Mouse (Mus musculus): Measurements from ENCODE around the gene Spaca4. TPM values are rescaled to one million over a fixed set of nuclear protein-coding genes. Genes with fewer than 3 reads are reported as not detected.

Gene Spaca4
- polyA plus RNA-seq, 1 experiment: not detected

- 82% methylated on average over 9 of the region's 9 CpGs for WGBS
- Histone ChIP-seq H3K4me1 (ENCODE audit: control insufficient read depth, insufficient read depth, low read length) (no peaks in the 10 kb centered on the region), H3K27ac (ENCODE audit: control insufficient read depth, insufficient read depth, low read depth, low read length, poor library complexity) (no peak overlapping the region; the same call in 1 of the 2 replicates), H3K4me3 (replicated peaks; ENCODE audit: control insufficient read depth, low read depth, low read length) (no peak overlapping the region)
- no peak for TF ChIP-seq CTCF (IDR thresholded peaks at IDR 0.05; ENCODE audit: control insufficient read depth, insufficient read depth, low read length)
Observed at GRCm38 (mm10) chr7:45725151-45725550, 462 bp downstream of the Spaca4 start.

- 88% methylated on average over 14 of the region's 14 CpGs for WGBS
- no peak overlapping the region for H3K27ac ChIP-seq (ENCODE audit: control insufficient read depth, insufficient read depth, low read depth, low read length, poor library complexity)
- no peak overlapping the region for H3K4me3 ChIP-seq (replicated peaks; ENCODE audit: control insufficient read depth, low read depth, low read length)
- TF ChIP-seq POLR2A (IDR thresholded peaks at IDR 0.05; ENCODE audit: borderline replicate concordance, control insufficient read depth, low read depth, low read length) (no peak), CTCF (IDR thresholded peaks at IDR 0.05; ENCODE audit: control insufficient read depth, insufficient read depth, low read length) (no peak)
- H3K4me1 ChIP-seq (ENCODE audit: control insufficient read depth, insufficient read depth, low read length): no peaks in the 10 kb centered on the region
Observed at GRCm38 (mm10) chr7:45723781-45724180, 1.8 kb downstream of the Spaca4 start.

GRCm38 (mm10) chr7:45723301-45723700 lies 2.3 kb downstream of the Spaca4 start:
- 86% methylated on average over 4 of the region's 4 CpGs for WGBS
- H3K4me1 ChIP-seq (ENCODE audit: control insufficient read depth, insufficient read depth, low read length): no peaks in the 10 kb centered on the region; the same call in 1 of the 2 replicates
- TF ChIP-seq POLR2A (IDR thresholded peaks at IDR 0.05; ENCODE audit: borderline replicate concordance, control insufficient read depth, low read depth, low read length) (no peak), CTCF (IDR thresholded peaks at IDR 0.05; ENCODE audit: control insufficient read depth, insufficient read depth, low read length) (no peak)

GRCm38 (mm10) chr7:45722348-45722713 lies 3.3 kb downstream of the Spaca4 start:
- no peaks in the 10 kb centered on the region; the same call in 1 of the 2 replicates for H3K4me1 ChIP-seq (ENCODE audit: control insufficient read depth, insufficient read depth, low read length)
- TF ChIP-seq CTCF (IDR thresholded peaks at IDR 0.05; ENCODE audit: control insufficient read depth, insufficient read depth, low read length) (no peak), POLR2A (IDR thresholded peaks at IDR 0.05; ENCODE audit: borderline replicate concordance, control insufficient read depth, low read depth, low read length) (no peak)
- H3K4me3 ChIP-seq (replicated peaks; ENCODE audit: control insufficient read depth, low read depth, low read length): no peak overlapping the region
- H3K27ac ChIP-seq (ENCODE audit: control insufficient read depth, insufficient read depth, low read depth, low read length, poor library complexity): no peak overlapping the region
- WGBS: 77% methylated on average over 13 of the region's 13 CpGs

More at GRCm38 (mm10) chr7:45723301-45723700, 2.3 kb downstream of the Spaca4 start:
- no peak overlapping the region for H3K27ac ChIP-seq (ENCODE audit: control insufficient read depth, insufficient read depth, low read depth, low read length, poor library complexity)
- no peak overlapping the region for H3K4me3 ChIP-seq (replicated peaks; ENCODE audit: control insufficient read depth, low read depth, low read length)

GRCm38 (mm10) chr7:45721642-45722347 lies 3.8 kb downstream of the Spaca4 start:
- TF ChIP-seq CTCF (IDR thresholded peaks at IDR 0.05; ENCODE audit: control insufficient read depth, insufficient read depth, low read length) (no peak), POLR2A (IDR thresholded peaks at IDR 0.05; ENCODE audit: borderline replicate concordance, control insufficient read depth, low read depth, low read length) (no peak)
- 83% methylated on average over 13 of the region's 13 CpGs for WGBS

GRCm38 (mm10) chr7:45721234-45721571 lies 4.4 kb downstream of the Spaca4 start:
- TF ChIP-seq POLR2A (IDR thresholded peaks at IDR 0.05; ENCODE audit: borderline replicate concordance, control insufficient read depth, low read depth, low read length): no peak
- TF ChIP-seq CTCF (IDR thresholded peaks at IDR 0.05; ENCODE audit: control insufficient read depth, insufficient read depth, low read length): no peak
- Histone ChIP-seq H3K4me3 (replicated peaks; ENCODE audit: control insufficient read depth, low read depth, low read length) (no peak overlapping the region), H3K27ac (ENCODE audit: control insufficient read depth, insufficient read depth, low read depth, low read length, poor library complexity) (no peak overlapping the region), H3K4me1 (ENCODE audit: control insufficient read depth, insufficient read depth, low read length) (no peaks in the 10 kb centered on the region; the same call in 1 of the 2 replicates)
- 89% methylated on average over 7 of the region's 7 CpGs for WGBS

More at GRCm38 (mm10) chr7:45721642-45722347, 3.8 kb downstream of the Spaca4 start:
- H3K4me3 ChIP-seq (replicated peaks; ENCODE audit: control insufficient read depth, low read depth, low read length): no peak overlapping the region
- H3K4me1 ChIP-seq (ENCODE audit: control insufficient read depth, insufficient read depth, low read length): no peaks in the 10 kb centered on the region; the same call in 1 of the 2 replicates
- no peak overlapping the region for H3K27ac ChIP-seq (ENCODE audit: control insufficient read depth, insufficient read depth, low read depth, low read length, poor library complexity)

GRCm38 (mm10) chr7:45720413-45721233 lies 5.0 kb downstream of the Spaca4 start, which contains the start of gene Fam83e:
Gene Fam83e, plus strand, starts transcription at chr7:45721212.
- Histone ChIP-seq H3K27ac (ENCODE audit: control insufficient read depth, insufficient read depth, low read depth, low read length, poor library complexity) (no peak within 1 kb of the TSS), H3K4me1 (ENCODE audit: control insufficient read depth, insufficient read depth, low read length) (peaks cover 2% of the 10 kb centered on the region; the same call in 1 of the 2 replicates), H3K4me3 (replicated peaks; ENCODE audit: control insufficient read depth, low read depth, low read length) (no peak within 1 kb of the TSS)
- no peak for TF ChIP-seq POLR2A (IDR thresholded peaks at IDR 0.05; ENCODE audit: borderline replicate concordance, control insufficient read depth, low read depth, low read length)
- TF ChIP-seq CTCF (IDR thresholded peaks at IDR 0.05; ENCODE audit: control insufficient read depth, insufficient read depth, low read length): no peak
- 82% methylated on average over 14 of the region's 14 CpGs for WGBS

GRCm38 (mm10) chr7:45719738-45720412 lies 5.7 kb downstream of the Spaca4 start:
- Histone ChIP-seq H3K4me3 (replicated peaks; ENCODE audit: control insufficient read depth, low read depth, low read length) (no peak overlapping the region), H3K27ac (ENCODE audit: control insufficient read depth, insufficient read depth, low read depth, low read length, poor library complexity) (no peak overlapping the region), H3K4me1 (ENCODE audit: control insufficient read depth, insufficient read depth, low read length) (peaks cover 4% of the 10 kb centered on the region; the same call in 1 of the 2 replicates)
- 88% methylated on average over 16 of the region's 16 CpGs for WGBS
- TF ChIP-seq POLR2A (IDR thresholded peaks at IDR 0.05; ENCODE audit: borderline replicate concordance, control insufficient read depth, low read depth, low read length) (no peak), CTCF (IDR thresholded peaks at IDR 0.05; ENCODE audit: control insufficient read depth, insufficient read depth, low read length) (no peak)

Data from bone marrow, adult 2 months (tissue).